Mouse (Mus musculus) stomach, postnatal 0 days (tissue): ENCODE results near the gene Uqcc2. TPM values are rescaled to one million over a fixed set of nuclear protein-coding genes. Genes with fewer than 3 reads are reported as not detected.

ENCODE experiments used
- ATAC-seq: fragments of 200-750 bp; cut with Nextera tagmentation; 2 replicates; pipeline ENCODE4 v1.8.0; 2017; ENCODE audit not compliant: low FRiP score, low TSS enrichment
- DNase-seq: peaks from one replicate; pipeline ENCODE4 v3.0.0-alpha.2; 2016; ENCODE audit warnings: low spot score
- H3K27ac ChIP-seq: fragments of 300-500 bp; sonication (generic); replicated peaks from 2 replicates; pipeline ENCODE4 v1.5.1; 2014; ENCODE audit warnings: mild to moderate bottlenecking, control low read depth
- H3K27me3 ChIP-seq: fragments of 300-500 bp; sonication (generic); 2 replicates; pipeline ENCODE4 v1.6.1; 2014; ENCODE audit warnings: low read length; ENCODE audit not compliant: control insufficient read depth, insufficient read depth
- H3K36me3 ChIP-seq: fragments of 300-500 bp; sonication (generic); 2 replicates; pipeline ENCODE4 v1.6.1; 2014; ENCODE audit warnings: low read length, mixed read lengths; ENCODE audit not compliant: control insufficient read depth, insufficient read depth
- H3K4me1 ChIP-seq: fragments of 300-500 bp; sonication (generic); replicated peaks from 2 replicates; pipeline ENCODE4 v1.6.1; 2014; ENCODE audit warnings: antibody characterized with exemption; ENCODE audit not compliant: control insufficient read depth, insufficient read depth
- H3K4me2 ChIP-seq: fragments of 300-500 bp; sonication (generic); replicated peaks from 2 replicates; pipeline ENCODE4 v1.6.1; 2014; ENCODE audit warnings: low read depth, mild to moderate bottlenecking, control low read depth, moderate library complexity
- H3K4me3 ChIP-seq: fragments of 300-500 bp; sonication (generic); 2 replicates; pipeline ENCODE4 v1.5.1; 2014; ENCODE audit warnings: low read depth, low read length, control low read depth
- H3K9ac ChIP-seq: fragments of 300-500 bp; sonication (generic); 2 replicates; pipeline ENCODE4 v1.6.1; 2014; ENCODE audit warnings: mild to moderate bottlenecking, low read length, control low read depth, mixed read lengths
- H3K9me3 ChIP-seq: fragments of 300-500 bp; sonication (generic); 2 replicates; pipeline ENCODE4 v1.6.1; 2016; ENCODE audit warnings: low read length; ENCODE audit not compliant: control insufficient read depth
- CTCF ChIP-seq: IDR thresholded peaks from 2 replicates; pipeline ENCODE4 v1.5.1; 2016; ENCODE audit warnings: antibody characterized with exemption, low read depth, mild to moderate bottlenecking, moderate library complexity
- EP300 ChIP-seq: optimal IDR thresholded peaks from 2 replicates; pipeline ENCODE3; 2016; ENCODE audit warnings: antibody characterized with exemption
- WGBS: fragments of 180-500 bp; shearing (Covaris S2); extraction: QIAGEN DNeasy Blood & Tissue Kit; methylation state at CpG from one replicate; pipeline ENCODE4 v1.1.7; 2014; 5-methylcytosine and 5-hydroxymethylcytosine counted together
- polyA plus RNA-seq: library from polyadenylated mRNA; unstranded; fragments of >200 nt; fragmentation: Nextera tagmentation; extraction: Ambion mirVana; gene quantifications from 2 replicates; pipeline ENCODE4 v1.2.1, GENCODE M21; 2015

Gene Uqcc2
- polyA plus RNA-seq, 1 experiment from 2014 or later = 250 TPM

DNA sequence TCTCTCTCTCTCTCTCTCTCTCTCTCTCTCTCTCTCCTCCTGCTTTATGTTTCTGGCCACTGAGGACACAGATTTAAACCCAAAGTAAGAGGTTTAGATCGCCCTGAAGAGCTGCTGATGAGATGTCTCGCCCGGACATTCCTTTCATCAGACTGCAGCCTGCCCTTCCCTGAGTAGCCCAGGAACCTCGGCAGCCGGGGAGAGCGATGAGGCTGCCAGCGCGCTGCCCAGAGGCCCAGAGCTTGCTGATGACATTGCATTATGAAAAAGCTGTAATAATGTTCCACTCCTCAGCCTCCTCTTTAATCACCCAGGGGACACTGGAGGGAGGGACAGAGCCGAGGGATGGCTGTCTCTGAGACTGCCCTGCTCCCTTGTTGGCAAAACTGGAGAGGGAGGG is 6.5 kb upstream of the Uqcc2 start:
- no peak overlapping the region for H3K4me3 ChIP-seq
- 61% methylated on average over 9 of the region's 9 CpGs for WGBS
- H3K27me3 ChIP-seq = no peaks in the 10 kb centered on the region
- H3K9me3 ChIP-seq = no peaks in the 10 kb centered on the region
- no peaks in the 10 kb centered on the region for H3K36me3 ChIP-seq
- ATAC-seq = no peak
- no peak overlapping the region for H3K9ac ChIP-seq
- no peak for DNase-seq
- H3K4me1 ChIP-seq = no peaks in the 10 kb centered on the region
- H3K27ac ChIP-seq = no peak overlapping the region
- no peak overlapping the region for H3K4me2 ChIP-seq
- no peak for TF ChIP-seq CTCF
- no peak for TF ChIP-seq EP300

- Histone ChIP-seq H3K27me3 (no peaks in the 10 kb centered on the region), H3K4me1 (no peaks in the 10 kb centered on the region), H3K36me3 (no peaks in the 10 kb centered on the region), H3K4me2 (no peak overlapping the region), H3K27ac (no peak overlapping the region), H3K9ac (no peak overlapping the region), H3K9me3 (no peaks in the 10 kb centered on the region), H3K4me3 (no peak overlapping the region)
- 54% methylated on average over 7 of the region's 7 CpGs for WGBS
- no peak for TF ChIP-seq CTCF
- no peak for TF ChIP-seq EP300
- DNase-seq (no peak), ATAC-seq (no peak)
Measured at GRCm38 (mm10) chr17:27139304-27139703, 5.6 kb upstream of the Uqcc2 start.

- 76% methylated on average over 9 of the region's 9 CpGs for WGBS
- Histone ChIP-seq H3K27ac (no peak overlapping the region), H3K36me3 (no peaks in the 10 kb centered on the region), H3K4me2 (no peak overlapping the region), H3K9ac (no peak overlapping the region), H3K4me3 (no peak overlapping the region), H3K9me3 (no peaks in the 10 kb centered on the region), H3K27me3 (no peaks in the 10 kb centered on the region), H3K4me1 (no peaks in the 10 kb centered on the region)
- no peak for DNase-seq
- TF ChIP-seq CTCF (no peak), EP300 (no peak)
- no peak for ATAC-seq
Measured at GRCm38 (mm10) chr17:27138396-27138795, 4.7 kb upstream of the Uqcc2 start.

DNA sequence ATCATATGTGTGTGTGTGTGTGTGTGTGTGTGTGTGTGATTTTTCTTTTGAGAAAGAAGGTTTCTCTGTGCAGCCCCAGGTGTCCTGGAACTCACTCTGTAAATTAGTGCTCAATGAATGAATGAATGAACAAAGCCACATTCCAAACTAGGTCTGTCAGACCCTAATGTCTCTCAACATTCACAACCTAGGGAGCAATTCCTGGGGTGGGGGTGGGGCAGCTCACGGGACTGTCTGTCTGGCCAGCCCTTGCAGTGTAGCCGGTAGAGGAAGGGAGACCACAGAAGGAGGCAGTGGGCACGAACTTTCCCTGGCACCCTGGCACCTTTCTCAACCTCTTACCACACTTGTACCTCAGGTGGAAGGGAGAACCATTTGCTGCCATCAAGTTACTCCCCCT is 999 bp upstream of the Uqcc2 start:
- H3K27ac ChIP-seq = no peak overlapping the region
- no peaks in the 10 kb centered on the region for H3K27me3 ChIP-seq
- 21% methylated on average over 3 of the region's 3 CpGs for WGBS
- no peak overlapping the region for H3K4me2 ChIP-seq
- peaks cover 3% of the 10 kb centered on the region; the same call in 1 of the 2 replicates for H3K4me1 ChIP-seq
- H3K9ac ChIP-seq = no peak overlapping the region
- TF ChIP-seq EP300 (no peak), CTCF (no peak)
- ATAC-seq = no peak
- no peaks in the 10 kb centered on the region for H3K9me3 ChIP-seq
- no peak for DNase-seq
- H3K4me3 ChIP-seq = no peak overlapping the region
- H3K36me3 ChIP-seq = no peaks in the 10 kb centered on the region

DNA sequence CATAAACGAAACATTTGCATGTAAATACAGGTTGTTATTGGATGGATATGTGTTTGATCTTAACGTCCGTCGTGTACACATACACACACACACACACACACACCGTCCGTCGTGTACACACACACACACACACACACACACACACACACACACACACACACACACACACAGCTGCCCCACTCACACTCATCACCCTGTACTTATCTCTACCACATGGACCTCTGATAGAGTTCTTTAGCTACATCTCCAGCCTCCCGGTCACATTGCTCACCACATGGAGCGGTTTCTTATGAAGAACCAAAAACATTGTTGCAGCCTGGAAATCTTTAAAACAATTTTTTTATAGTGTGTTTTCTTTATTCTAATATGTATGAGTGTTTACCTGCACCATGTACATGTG is 471 bp upstream of the Uqcc2 start:
- Histone ChIP-seq H3K27me3 (no peaks in the 10 kb centered on the region), H3K36me3 (no peaks in the 10 kb centered on the region), H3K4me2 (peak overlapping the region; percentile 57), H3K4me1 (peaks cover 3% of the 10 kb centered on the region; the same call in 1 of the 2 replicates), H3K4me3 (peak overlapping the region; percentile 69; the same call in 1 of the 2 replicates), H3K9me3 (no peaks in the 10 kb centered on the region), H3K27ac (no peak overlapping the region), H3K9ac (peak overlapping the region; percentile 74; the same call in 1 of the 2 replicates)
- DNase-seq = no peak
- WGBS = 25% methylated on average over 9 of the region's 9 CpGs
- TF ChIP-seq EP300 = no peak
- no peak for TF ChIP-seq CTCF
- ATAC-seq = no peak

DNA sequence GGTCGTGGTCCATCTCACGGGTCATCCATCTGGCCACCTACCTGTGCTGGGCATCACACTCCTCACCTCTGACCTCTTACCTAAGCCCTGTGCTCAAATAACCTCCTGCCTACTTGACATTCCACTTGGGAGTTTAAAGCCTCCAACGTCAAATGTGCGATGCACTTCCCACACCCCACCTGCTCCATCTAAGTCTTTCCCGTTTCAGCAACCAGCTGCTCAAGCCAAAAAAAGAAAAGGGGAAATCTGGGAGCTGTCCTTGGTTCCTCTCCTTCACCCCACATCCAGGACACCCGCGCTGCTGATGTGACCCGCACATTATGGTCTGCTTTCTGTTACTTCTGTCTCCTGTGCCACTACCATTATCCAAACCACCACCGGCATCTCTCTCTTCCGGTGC is 1.5 kb downstream of the Uqcc2 start:
- H3K9me3 ChIP-seq = no peaks in the 10 kb centered on the region
- no peak overlapping the region for H3K27ac ChIP-seq
- no peak overlapping the region for H3K4me3 ChIP-seq
- H3K4me1 ChIP-seq = peaks cover 3% of the 10 kb centered on the region; the same call in 1 of the 2 replicates
- no peak overlapping the region for H3K4me2 ChIP-seq
- H3K36me3 ChIP-seq = no peaks in the 10 kb centered on the region
- TF ChIP-seq CTCF = no peak
- no peak for TF ChIP-seq EP300
- ATAC-seq (no peak), DNase-seq (no peak)
- H3K9ac ChIP-seq = no peak overlapping the region
- no peaks in the 10 kb centered on the region for H3K27me3 ChIP-seq
- 79% methylated on average over 10 of the region's 10 CpGs for WGBS
